ENCODE assay signal across 23 mouse cellular contexts in genomic region chr15:38129861-38130631, GRCm38 (mm10).
"Had no signal": no experiment of that assay in that cellular context is flagged by ENCODE, and none has a peak within 500 bp of the region (broad histone marks: within the 10 kb centered on the region; RNA-seq: fewer than 3 reads in every experiment).

No protein-coding gene starts in this region.

- H3K4me1 ChIP-seq: lung, embryonic 15.5 days; midbrain, embryonic 10.5 days; midbrain, embryonic 13.5 days; neural tube, embryonic 13.5 days; neural tube, embryonic 15.5 days; stomach, embryonic 15.5 days had no signal

- H3K9ac ChIP-seq: liver, embryonic 13.5 days; liver, embryonic 15.5 days; liver, postnatal 0 days; lung, embryonic 15.5 days; midbrain, embryonic 13.5 days; neural tube, embryonic 13.5 days; neural tube, embryonic 15.5 days; stomach, embryonic 15.5 days had no signal

- H3K36me3 ChIP-seq: liver, embryonic 13.5 days; liver, embryonic 15.5 days; lung, embryonic 15.5 days; midbrain, embryonic 10.5 days; midbrain, embryonic 13.5 days; neural tube, embryonic 13.5 days; neural tube, embryonic 15.5 days; stomach, embryonic 15.5 days had no signal

- H3K4me2 ChIP-seq: liver, embryonic 11.5 days; liver, embryonic 13.5 days; liver, embryonic 15.5 days; lung, embryonic 15.5 days; midbrain, embryonic 13.5 days; neural tube, embryonic 13.5 days; neural tube, embryonic 15.5 days; stomach, embryonic 15.5 days had no signal

- H3K4me3 ChIP-seq: liver, embryonic 13.5 days; liver, embryonic 15.5 days; lung, embryonic 15.5 days; midbrain, embryonic 10.5 days; midbrain, embryonic 13.5 days; myocyte; neural tube, embryonic 13.5 days; neural tube, embryonic 15.5 days; stomach, embryonic 15.5 days had no signal

- H3K9me3 ChIP-seq: liver, embryonic 13.5 days; liver, embryonic 15.5 days; lung, embryonic 15.5 days; midbrain, embryonic 10.5 days; midbrain, embryonic 13.5 days; neural tube, embryonic 13.5 days; neural tube, embryonic 15.5 days; stomach, embryonic 15.5 days had no signal

- H3K27me3 ChIP-seq: liver, embryonic 13.5 days; liver, embryonic 15.5 days; lung, embryonic 15.5 days; midbrain, embryonic 13.5 days; neural tube, embryonic 13.5 days; neural tube, embryonic 15.5 days; stomach, embryonic 15.5 days had no signal

- H3K27ac ChIP-seq: liver, embryonic 13.5 days; liver, embryonic 15.5 days; lung, embryonic 15.5 days; macrophage; midbrain, embryonic 10.5 days; midbrain, embryonic 13.5 days; neural tube, embryonic 13.5 days; neural tube, embryonic 15.5 days; stomach, embryonic 15.5 days; stomach, postnatal 0 days had no signal

- DNase-seq: liver, postnatal 0 days; lung, adult 2 months; lung, postnatal 14 days; lung, postnatal 36 days; retina, postnatal 1 day; right cerebral cortex, postnatal 4 days; spleen, adult 18-20 months; thymus, adult 2 months; thymus, postnatal 25 days had no signal

- ATAC-seq: liver, postnatal 0 days; lung, postnatal 0 days; midbrain, embryonic 13.5 days; midbrain, embryonic 16.5 days had no signal
